Mouse (Mus musculus): ENCODE data around the gene Gm49510.

Gene Gm49510

GRCm38 (mm10) chr15:78934784-78935320 lies 35.4 kb downstream of the Gm49510 start, which contains the start of gene Nol12:
Gene Nol12 (plus strand): TSS chr15:78934933.
- Histone ChIP-seq H3K36me3 (ENCODE audit: control insufficient read depth, insufficient read depth, low read length, poor library complexity, severe bottlenecking) (peaks cover 5% of the 10 kb centered on the region), H3K27me3 (ENCODE audit: control insufficient read depth, insufficient read depth, low read length, poor library complexity, severe bottlenecking) (no peaks in the 10 kb centered on the region)
- peak; percentile 93 for DNase-seq (ENCODE audit: low read depth, low spot score)

- Histone ChIP-seq H3K27me3 (ENCODE audit: control insufficient read depth, insufficient read depth, low read length, poor library complexity, severe bottlenecking) (no peaks in the 10 kb centered on the region), H3K36me3 (ENCODE audit: control insufficient read depth, insufficient read depth, low read length, poor library complexity, severe bottlenecking) (peaks cover 5% of the 10 kb centered on the region)
- DNase-seq (ENCODE audit: low read depth, low spot score) = no peak
Measured at GRCm38 (mm10) chr15:78936403-78936802, 36.9 kb downstream of the Gm49510 start.

- no peak for DNase-seq (ENCODE audit: low read depth, low spot score)
- Histone ChIP-seq H3K27me3 (ENCODE audit: control insufficient read depth, insufficient read depth, low read length, poor library complexity, severe bottlenecking) (no peaks in the 10 kb centered on the region), H3K36me3 (ENCODE audit: control insufficient read depth, insufficient read depth, low read length, poor library complexity, severe bottlenecking) (peaks cover 5% of the 10 kb centered on the region)
Measured at GRCm38 (mm10) chr15:78937311-78937710, 37.8 kb downstream of the Gm49510 start.

GRCm38 (mm10) chr15:78937963-78938362 lies 38.5 kb downstream of the Gm49510 start:
- no peak for DNase-seq (ENCODE audit: low read depth, low spot score)
- H3K36me3 ChIP-seq (ENCODE audit: control insufficient read depth, insufficient read depth, low read length, poor library complexity, severe bottlenecking) = peaks cover 5% of the 10 kb centered on the region
- H3K27me3 ChIP-seq (ENCODE audit: control insufficient read depth, insufficient read depth, low read length, poor library complexity, severe bottlenecking) = no peaks in the 10 kb centered on the region

- H3K36me3 ChIP-seq (ENCODE audit: control insufficient read depth, insufficient read depth, low read length, poor library complexity, severe bottlenecking) = peaks cover 5% of the 10 kb centered on the region
- no peaks in the 10 kb centered on the region for H3K27me3 ChIP-seq (ENCODE audit: control insufficient read depth, insufficient read depth, low read length, poor library complexity, severe bottlenecking)
- DNase-seq (ENCODE audit: low read depth, low spot score) = no peak
Measured at GRCm38 (mm10) chr15:78940325-78940724, 40.9 kb downstream of the Gm49510 start.

- DNase-seq (ENCODE audit: low read depth, low spot score) = peak; percentile 63
- peaks cover 3% of the 10 kb centered on the region for H3K36me3 ChIP-seq (ENCODE audit: control insufficient read depth, insufficient read depth, low read length, poor library complexity, severe bottlenecking)
Measured at GRCm38 (mm10) chr15:78942663-78943062, 43.2 kb downstream of the Gm49510 start.

GRCm38 (mm10) chr15:78946232-78946631 lies 46.8 kb downstream of the Gm49510 start:
- DNase-seq (ENCODE audit: low read depth, low spot score) = no peak
- no peaks in the 10 kb centered on the region; the same call in 1 of the 2 replicates for H3K36me3 ChIP-seq (ENCODE audit: control insufficient read depth, insufficient read depth, low read length, poor library complexity, severe bottlenecking)
- H3K27me3 ChIP-seq (ENCODE audit: control insufficient read depth, insufficient read depth, low read length, poor library complexity, severe bottlenecking) = no peaks in the 10 kb centered on the region

More at GRCm38 (mm10) chr15:78942663-78943062, 43.2 kb downstream of the Gm49510 start:
- no peaks in the 10 kb centered on the region for H3K27me3 ChIP-seq (ENCODE audit: control insufficient read depth, insufficient read depth, low read length, poor library complexity, severe bottlenecking)

- DNase-seq (ENCODE audit: low read depth, low spot score) = peak; percentile 71
- Histone ChIP-seq H3K27me3 (ENCODE audit: control insufficient read depth, insufficient read depth, low read length, poor library complexity, severe bottlenecking) (no peaks in the 10 kb centered on the region), H3K36me3 (ENCODE audit: control insufficient read depth, insufficient read depth, low read length, poor library complexity, severe bottlenecking) (no peaks in the 10 kb centered on the region)
Measured at GRCm38 (mm10) chr15:78947657-78948056, 48.2 kb downstream of the Gm49510 start, which contains the start of gene Triobp. Gene Triobp (plus strand): TSS chr15:78947724.

GRCm38 (mm10) chr15:78948152-78948725 lies 48.8 kb downstream of the Gm49510 start:
- Histone ChIP-seq H3K27me3 (ENCODE audit: control insufficient read depth, insufficient read depth, low read length, poor library complexity, severe bottlenecking) (no peaks in the 10 kb centered on the region), H3K36me3 (ENCODE audit: control insufficient read depth, insufficient read depth, low read length, poor library complexity, severe bottlenecking) (no peaks in the 10 kb centered on the region)
- peak; percentile 24 for DNase-seq (ENCODE audit: low read depth, low spot score)

- no peak for DNase-seq (ENCODE audit: low read depth, low spot score)
- no peaks in the 10 kb centered on the region for H3K27me3 ChIP-seq (ENCODE audit: control insufficient read depth, insufficient read depth, low read length, poor library complexity, severe bottlenecking)
- no peaks in the 10 kb centered on the region for H3K36me3 ChIP-seq (ENCODE audit: control insufficient read depth, insufficient read depth, low read length, poor library complexity, severe bottlenecking)
Measured at GRCm38 (mm10) chr15:78948883-78949282, 49.4 kb downstream of the Gm49510 start.

GRCm38 (mm10) chr15:78955663-78956062 lies 56.2 kb downstream of the Gm49510 start:
- peak; percentile 17 for DNase-seq (ENCODE audit: low read depth, low spot score)
- Histone ChIP-seq H3K27me3 (ENCODE audit: control insufficient read depth, insufficient read depth, low read length, poor library complexity, severe bottlenecking) (no peaks in the 10 kb centered on the region), H3K36me3 (ENCODE audit: control insufficient read depth, insufficient read depth, low read length, poor library complexity, severe bottlenecking) (no peaks in the 10 kb centered on the region)

GRCm38 (mm10) chr15:78956351-78956750 lies 56.9 kb downstream of the Gm49510 start:
- DNase-seq (ENCODE audit: low read depth, low spot score) = peak; percentile 62
- H3K36me3 ChIP-seq (ENCODE audit: control insufficient read depth, insufficient read depth, low read length, poor library complexity, severe bottlenecking) = no peaks in the 10 kb centered on the region
- no peaks in the 10 kb centered on the region for H3K27me3 ChIP-seq (ENCODE audit: control insufficient read depth, insufficient read depth, low read length, poor library complexity, severe bottlenecking)

GRCm38 (mm10) chr15:78957021-78957420 lies 57.6 kb downstream of the Gm49510 start:
- no peak for DNase-seq (ENCODE audit: low read depth, low spot score)
- H3K27me3 ChIP-seq (ENCODE audit: control insufficient read depth, insufficient read depth, low read length, poor library complexity, severe bottlenecking) = no peaks in the 10 kb centered on the region

GRCm38 (mm10) chr15:78959537-78959936 lies 60.1 kb downstream of the Gm49510 start:
- Histone ChIP-seq H3K36me3 (ENCODE audit: control insufficient read depth, insufficient read depth, low read length, poor library complexity, severe bottlenecking) (no peaks in the 10 kb centered on the region), H3K27me3 (ENCODE audit: control insufficient read depth, insufficient read depth, low read length, poor library complexity, severe bottlenecking) (no peaks in the 10 kb centered on the region)
- no peak for DNase-seq (ENCODE audit: low read depth, low spot score)

More at GRCm38 (mm10) chr15:78957021-78957420, 57.6 kb downstream of the Gm49510 start:
- no peaks in the 10 kb centered on the region for H3K36me3 ChIP-seq (ENCODE audit: control insufficient read depth, insufficient read depth, low read length, poor library complexity, severe bottlenecking)

GRCm38 (mm10) chr15:78960088-78960487 lies 60.6 kb downstream of the Gm49510 start:
- Histone ChIP-seq H3K27me3 (ENCODE audit: control insufficient read depth, insufficient read depth, low read length, poor library complexity, severe bottlenecking) (no peaks in the 10 kb centered on the region), H3K36me3 (ENCODE audit: control insufficient read depth, insufficient read depth, low read length, poor library complexity, severe bottlenecking) (no peaks in the 10 kb centered on the region)
- no peak for DNase-seq (ENCODE audit: low read depth, low spot score)

All from splenic B cell, adult 2 months (primary cell).